Mouse (Mus musculus): ENCODE results near the gene Urb1. TPM values are rescaled to one million over a fixed set of nuclear protein-coding genes. Genes with fewer than 3 reads are reported as not detected.

Urb1 gene
- polyA plus RNA-seq, 1 experiment from 2014 or later, result 6.2 TPM

Other genes starting within 250 kb of the Urb1 start
- gene Mis18a, start 83.0 kb downstream of the Urb1 start, polyA plus RNA-seq (2015; fragmentation: Nextera tagmentation; extraction: Ambion mirVana), result 51.2 and 53.5 TPM in 2 replicates
- gene Mrap, start 72.2 kb downstream of the Urb1 start, polyA plus RNA-seq (2015; fragmentation: Nextera tagmentation; extraction: Ambion mirVana), result 0.23 and 3.3 TPM in 2 replicates
- 0.61 and 0.70 TPM in 2 replicates for gene Eva1c, start 16.3 kb upstream of the Urb1 start, polyA plus RNA-seq (2015; fragmentation: Nextera tagmentation; extraction: Ambion mirVana)
- gene Cfap298, start 124.7 kb upstream of the Urb1 start, polyA plus RNA-seq (2015; fragmentation: Nextera tagmentation; extraction: Ambion mirVana), result 34.0 and 40.9 TPM in 2 replicates
- 16.5 and 16.9 TPM in 2 replicates for gene Synj1, start 200.9 kb upstream of the Urb1 start, polyA plus RNA-seq (2015; fragmentation: Nextera tagmentation; extraction: Ambion mirVana)
- gene Paxbp1, start 234.1 kb upstream of the Urb1 start, polyA plus RNA-seq (2015; fragmentation: Nextera tagmentation; extraction: Ambion mirVana), result 33.4 and 35.9 TPM in 2 replicates